Mouse (Mus musculus) cortical plate, adult 2 months (tissue): ENCODE measurements around the gene Macrod2.

ENCODE experiments used
- CTCF ChIP-seq: fragments of 200-500 bp; IDR thresholded peaks from 2 replicates; pipeline ENCODE4 v1.5.1; 2011; ENCODE audit warnings: mild to moderate bottlenecking, control low read depth, low read length; ENCODE audit not compliant: insufficient read depth; ENCODE audit errors: extremely low read depth
- POLR2A ChIP-seq: fragments of 200-500 bp; IDR thresholded peaks from 2 replicates; pipeline ENCODE4 v1.6.1; 2011; ENCODE audit warnings: mild to moderate bottlenecking, low read length, control low read depth; ENCODE audit not compliant: insufficient read depth; ENCODE audit errors: extremely low read depth

DNA sequence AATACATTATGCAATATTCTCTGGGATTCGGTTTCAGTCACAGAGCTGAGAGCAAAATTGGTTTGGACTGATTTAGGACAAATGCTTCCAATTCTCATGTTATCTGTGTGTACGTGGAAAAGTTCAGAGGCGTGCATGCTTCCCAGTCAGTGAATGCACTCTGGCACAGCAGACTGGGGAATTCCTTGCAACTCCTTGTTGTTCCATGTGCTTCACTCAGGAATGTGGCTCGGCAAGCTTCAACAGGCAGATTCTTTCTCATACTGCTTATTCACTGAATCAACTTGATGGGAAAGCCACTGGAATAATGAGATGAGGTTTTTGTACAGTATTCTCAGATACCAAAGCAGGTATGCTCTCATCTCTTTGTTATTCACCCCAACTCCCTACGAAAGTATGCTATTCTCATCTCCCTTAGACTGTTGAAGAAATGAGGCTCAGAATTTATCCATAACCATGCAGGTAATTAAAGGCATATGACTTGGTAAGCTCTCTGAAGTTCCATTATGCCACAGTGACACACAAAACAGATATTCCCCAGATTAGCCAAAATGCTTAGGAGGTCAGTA lies 884.1 kb downstream of the Macrod2 start:
- TF ChIP-seq POLR2A (no peak), CTCF (no peak)
